Mouse (Mus musculus) limb, embryonic 13.5 days (tissue): ENCODE data around the gene Gas2l1. TPM values are rescaled to one million over a fixed set of nuclear protein-coding genes. Genes with fewer than 3 reads are reported as not detected.

Experiments
- ATAC-seq: fragments of 200-750 bp; cut with Nextera tagmentation; 2 replicates; pipeline ENCODE4 v1.8.0; 2017; ENCODE audit warnings: low read depth, moderate number of reproducible peaks, moderate TSS enrichment; ENCODE audit not compliant: low FRiP score
- H3K27ac ChIP-seq: fragments of 300-500 bp; sonication (generic); 2 replicates; pipeline ENCODE4 v1.5.1; 2015; ENCODE audit warnings: inconsistent platforms, mild to moderate bottlenecking, moderate library complexity
- H3K27me3 ChIP-seq: fragments of 300-500 bp; sonication (generic); 2 replicates; pipeline ENCODE4 v1.6.1; 2015; ENCODE audit warnings: mild to moderate bottlenecking, inconsistent platforms
- H3K36me3 ChIP-seq: fragments of 300-500 bp; sonication (generic); 2 replicates; pipeline ENCODE4 v1.6.1; 2015; ENCODE audit warnings: inconsistent platforms, mild to moderate bottlenecking, moderate library complexity
- H3K4me1 ChIP-seq: fragments of 300-500 bp; sonication (generic); 2 replicates; pipeline ENCODE4 v1.6.1; 2015; ENCODE audit warnings: inconsistent platforms
- H3K4me2 ChIP-seq: fragments of 300-500 bp; sonication (generic); replicated peaks from 2 replicates; pipeline ENCODE4 v1.6.1; 2015; ENCODE audit warnings: inconsistent platforms, mild to moderate bottlenecking, moderate library complexity
- H3K4me3 ChIP-seq: fragments of 300-500 bp; sonication (generic); 2 replicates; pipeline ENCODE4 v1.5.1; 2015; ENCODE audit warnings: moderate library complexity, mild to moderate bottlenecking, inconsistent platforms
- H3K9ac ChIP-seq: fragments of 300-500 bp; sonication (generic); 2 replicates; pipeline ENCODE4 v1.6.1; 2015; ENCODE audit warnings: mild to moderate bottlenecking, inconsistent platforms
- H3K9me3 ChIP-seq: fragments of 300-500 bp; sonication (generic); 2 replicates; pipeline ENCODE4 v1.6.1; 2016; ENCODE audit warnings: inconsistent platforms
- WGBS: fragments of 180-500 bp; shearing (Covaris S2); methylation state at CpG from one replicate; pipeline ENCODE4 v1.1.7; 2015; 5-methylcytosine and 5-hydroxymethylcytosine counted together
- polyA plus RNA-seq: library from polyadenylated mRNA; unstranded; fragments of >200 nt; fragmentation: Nextera tagmentation; extraction: Ambion mirVana; gene quantifications from 2 replicates; pipeline ENCODE4 v1.2.1, GENCODE M21; 2015

Gene Gas2l1
- polyA plus RNA-seq, 1 experiment from 2014 or later: 28.4 TPM

DNA sequence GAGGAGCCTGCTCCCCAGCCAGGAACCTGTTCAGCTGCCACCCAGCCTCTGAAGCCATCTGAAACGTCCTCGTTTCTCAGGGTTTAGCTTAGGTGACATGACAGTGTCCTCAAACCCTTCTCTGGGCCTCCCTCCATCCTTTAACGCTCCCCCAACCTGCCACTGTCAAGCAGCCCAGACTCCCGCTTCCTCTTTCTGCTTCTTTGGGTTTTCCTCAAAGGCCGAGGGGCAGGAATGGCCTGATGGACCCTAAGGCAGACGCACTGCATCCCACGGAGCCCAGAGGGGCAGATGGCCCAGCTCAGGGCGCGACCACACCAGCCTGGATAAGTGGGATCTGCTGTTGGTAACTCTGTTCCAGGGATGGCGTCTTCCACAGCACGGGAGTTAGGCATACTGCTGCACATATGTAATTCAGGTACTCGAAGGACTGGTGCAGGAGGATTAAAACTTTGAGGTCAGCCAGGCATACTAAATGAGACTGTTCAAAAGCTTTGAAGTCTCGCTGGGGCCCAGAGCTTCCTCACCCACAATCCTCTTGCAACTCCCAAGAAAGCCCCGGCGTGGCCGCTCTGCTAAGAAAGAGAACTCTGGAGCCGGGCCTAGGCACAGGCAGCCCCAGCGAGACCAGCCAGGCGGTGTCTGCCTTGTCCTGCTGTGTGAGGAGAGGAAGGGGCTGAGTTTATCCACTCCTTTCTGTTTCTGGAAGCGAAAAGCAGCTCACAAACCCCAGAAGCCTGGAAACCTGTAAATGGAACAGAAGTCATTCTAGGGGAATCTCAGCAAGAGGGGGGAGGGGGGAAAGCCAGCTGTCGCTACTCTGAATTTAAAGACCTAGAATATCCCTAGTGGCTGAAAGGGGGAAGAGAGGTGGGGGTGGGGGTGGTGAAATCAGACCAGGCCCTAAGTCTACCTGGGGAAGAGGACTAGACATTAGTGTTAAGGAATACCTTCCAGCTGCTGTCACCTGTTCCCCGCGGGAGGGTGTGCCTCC lies 8.9 kb downstream of the Gas2l1 start:
- peak overlapping the region; percentile 94; the same call in 1 of the 2 replicates for H3K4me2 ChIP-seq
- H3K27me3 ChIP-seq: peaks cover 64% of the 10 kb centered on the region
- peaks cover 10% of the 10 kb centered on the region; the same call in 1 of the 2 replicates for H3K36me3 ChIP-seq
- H3K4me3 ChIP-seq: no peak overlapping the region
- 0 out of 2 replicates have a peak overlapping the region, but pooled peaks have one; percentile 16 for H3K27ac ChIP-seq
- 0 out of 2 replicates have a peak overlapping the region, but pooled peaks have one; percentile 35 for H3K9ac ChIP-seq
- no peak for ATAC-seq
- H3K4me1 ChIP-seq: peaks cover 52% of the 10 kb centered on the region
- 27% methylated on average over 23 of the region's 23 CpGs for WGBS
- no peaks in the 10 kb centered on the region for H3K9me3 ChIP-seq

DNA sequence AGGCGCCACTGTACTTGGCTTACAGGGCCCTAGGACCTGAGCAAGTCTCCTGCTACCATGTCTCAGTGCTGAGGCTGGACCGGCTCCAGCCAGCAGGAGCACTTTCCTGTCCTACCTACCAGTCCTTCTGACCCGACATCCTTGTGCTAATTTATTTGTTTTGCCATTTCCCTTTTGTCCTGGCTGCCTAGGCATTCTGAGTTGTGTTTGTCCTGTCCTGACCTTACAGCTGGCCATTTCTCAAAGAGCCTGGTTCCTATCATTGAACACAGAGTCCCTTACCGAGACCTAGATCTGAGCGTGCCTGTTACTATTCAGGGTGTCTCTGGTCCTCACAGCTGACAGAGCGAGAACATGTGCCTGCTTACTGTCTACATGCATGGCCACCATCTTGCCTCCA lies 10.3 kb downstream of the Gas2l1 start:
- H3K27me3 ChIP-seq: peaks cover 51% of the 10 kb centered on the region
- H3K4me3 ChIP-seq: no peak overlapping the region
- H3K9ac ChIP-seq: no peak overlapping the region
- ATAC-seq: no peak
- H3K4me2 ChIP-seq: no peak overlapping the region
- H3K4me1 ChIP-seq: peaks cover 42% of the 10 kb centered on the region
- no peaks in the 10 kb centered on the region for H3K9me3 ChIP-seq
- no peaks in the 10 kb centered on the region for H3K36me3 ChIP-seq
- 70% methylated on average over 6 of the region's 6 CpGs for WGBS
- no peak overlapping the region for H3K27ac ChIP-seq

DNA sequence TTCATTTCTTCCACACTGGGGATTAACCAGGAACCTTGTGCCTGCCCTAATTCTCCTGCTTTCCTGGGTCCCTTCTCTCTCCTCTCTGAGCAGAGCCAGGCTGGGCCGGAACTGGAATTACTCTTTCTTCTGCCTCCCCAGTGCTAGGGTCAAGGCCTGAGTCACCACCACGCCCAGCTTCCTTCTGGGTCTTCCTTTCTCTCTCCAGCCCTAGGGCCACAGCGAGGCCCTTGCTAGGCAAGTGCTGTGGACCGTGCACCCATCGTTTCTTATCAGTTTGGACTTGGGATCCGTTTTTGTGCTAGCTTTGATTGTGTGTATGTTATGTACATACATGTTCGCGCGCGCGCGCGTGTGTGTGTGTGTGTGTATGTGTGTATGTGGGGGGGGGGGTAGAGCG lies 11.0 kb downstream of the Gas2l1 start:
- Histone ChIP-seq H3K27ac (no peak overlapping the region), H3K9ac (no peak overlapping the region), H3K9me3 (no peaks in the 10 kb centered on the region), H3K4me3 (no peak overlapping the region), H3K4me2 (no peak overlapping the region), H3K27me3 (peaks cover 44% of the 10 kb centered on the region), H3K4me1 (peaks cover 35% of the 10 kb centered on the region), H3K36me3 (no peaks in the 10 kb centered on the region)
- 90% methylated on average over 14 of the region's 14 CpGs for WGBS
- ATAC-seq: no peak

DNA sequence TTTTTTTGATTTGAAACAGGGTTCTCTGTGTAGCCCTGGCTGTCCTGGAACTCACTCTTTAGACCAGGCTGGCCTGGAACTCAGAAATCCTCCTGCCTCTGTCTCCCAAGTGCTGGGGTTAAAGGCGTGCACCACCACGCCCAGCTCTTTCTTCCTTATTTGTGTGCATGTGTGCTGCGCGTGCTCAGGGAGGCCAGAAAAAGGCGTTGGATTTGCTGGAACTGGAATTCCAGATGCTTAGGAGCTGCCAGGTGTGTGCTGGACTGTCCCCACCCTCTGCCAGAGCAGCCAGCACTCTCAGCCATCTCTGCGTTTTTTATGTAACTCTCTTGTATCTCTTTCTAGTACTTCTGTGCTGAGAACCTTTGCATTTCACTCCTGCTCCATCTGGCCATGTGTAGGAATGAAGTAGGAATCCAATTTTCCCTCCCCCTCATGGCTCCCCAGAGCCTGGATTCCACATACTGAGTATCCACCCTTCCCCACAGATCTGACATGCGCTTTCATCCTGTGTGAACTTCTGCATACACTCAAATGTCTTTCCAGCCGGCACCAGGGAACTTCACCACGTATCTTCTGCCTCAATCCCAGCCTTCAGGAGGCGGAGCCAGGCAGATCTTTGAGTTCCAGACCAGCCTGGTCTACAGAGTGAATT lies 12.8 kb downstream of the Gas2l1 start:
- Histone ChIP-seq H3K36me3 (no peaks in the 10 kb centered on the region), H3K27me3 (peaks cover 26% of the 10 kb centered on the region), H3K9ac (no peak overlapping the region), H3K4me2 (no peak overlapping the region), H3K27ac (no peak overlapping the region), H3K4me3 (no peak overlapping the region), H3K9me3 (no peaks in the 10 kb centered on the region), H3K4me1 (peaks cover 17% of the 10 kb centered on the region)
- ATAC-seq: no peak
- WGBS: 68% methylated on average over 10 of the region's 10 CpGs

DNA sequence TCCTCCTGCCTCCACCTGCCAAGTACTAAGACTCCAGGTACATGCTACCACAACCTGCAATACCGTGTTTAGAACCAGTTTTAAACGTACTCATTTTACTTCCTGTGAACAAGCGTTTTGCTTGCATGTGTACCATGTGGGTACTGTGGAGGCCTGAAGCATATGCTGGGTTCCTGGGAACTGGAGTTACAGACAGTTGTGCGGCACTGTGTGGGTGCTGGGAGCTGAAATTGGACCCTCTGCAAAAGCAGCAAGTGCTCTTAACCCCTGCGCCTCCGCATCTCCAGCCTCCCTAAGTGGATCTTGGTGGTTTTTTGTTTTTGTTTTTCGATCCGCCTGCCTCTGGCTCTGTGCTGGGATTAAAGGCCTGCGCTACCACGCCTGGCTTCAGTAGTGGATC lies 13.5 kb downstream of the Gas2l1 start:
- H3K27ac ChIP-seq: no peak overlapping the region
- H3K4me2 ChIP-seq: no peak overlapping the region
- no peaks in the 10 kb centered on the region for H3K36me3 ChIP-seq
- H3K27me3 ChIP-seq: peaks cover 19% of the 10 kb centered on the region
- H3K4me1 ChIP-seq: peaks cover 10% of the 10 kb centered on the region
- H3K9ac ChIP-seq: no peak overlapping the region
- no peak overlapping the region for H3K4me3 ChIP-seq
- ATAC-seq: no peak
- H3K9me3 ChIP-seq: no peaks in the 10 kb centered on the region
- WGBS: 75% methylated on average over 10 of the region's 10 CpGs

DNA sequence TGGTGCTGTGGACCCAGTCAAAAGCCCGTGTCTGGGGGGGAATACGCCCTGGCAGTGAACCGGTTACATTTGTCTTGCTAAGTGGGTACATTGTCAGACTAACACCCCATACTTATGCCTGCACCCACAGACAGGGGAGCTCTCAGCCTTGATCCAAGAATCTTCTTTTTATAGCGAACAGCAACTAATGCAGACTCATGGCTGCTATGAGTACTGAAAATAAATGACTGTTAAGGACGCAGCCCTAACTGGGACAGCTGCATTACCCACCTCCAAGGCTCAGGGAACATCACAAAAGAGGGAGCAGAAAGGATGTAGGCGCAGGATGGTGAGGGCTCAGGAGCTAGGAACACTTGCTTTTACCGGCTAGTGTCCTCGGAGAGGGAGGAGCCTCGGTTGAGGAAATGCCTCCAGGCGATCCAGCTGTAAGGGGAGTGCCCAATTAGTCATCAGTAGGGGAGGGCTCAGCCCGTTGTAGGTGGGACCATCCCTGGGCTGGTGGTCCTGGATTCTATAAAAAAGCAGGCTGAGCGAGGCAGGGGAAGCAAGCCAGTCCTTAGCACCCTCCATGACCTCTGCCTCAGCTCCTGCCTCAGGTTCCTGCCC lies 18.7 kb downstream of the Gas2l1 start:
- Histone ChIP-seq H3K4me1 (peaks cover 7% of the 10 kb centered on the region; the same call in 1 of the 2 replicates), H3K9me3 (no peaks in the 10 kb centered on the region), H3K9ac (no peak overlapping the region), H3K4me2 (no peak overlapping the region), H3K4me3 (no peak overlapping the region), H3K27me3 (no peaks in the 10 kb centered on the region; the same call in 1 of the 2 replicates), H3K27ac (no peak overlapping the region), H3K36me3 (peaks cover 17% of the 10 kb centered on the region)
- 0 out of 2 replicates have a peak, but pooled peaks have one; percentile 24 for ATAC-seq
- WGBS: 45% methylated on average over 12 of the region's 12 CpGs

DNA sequence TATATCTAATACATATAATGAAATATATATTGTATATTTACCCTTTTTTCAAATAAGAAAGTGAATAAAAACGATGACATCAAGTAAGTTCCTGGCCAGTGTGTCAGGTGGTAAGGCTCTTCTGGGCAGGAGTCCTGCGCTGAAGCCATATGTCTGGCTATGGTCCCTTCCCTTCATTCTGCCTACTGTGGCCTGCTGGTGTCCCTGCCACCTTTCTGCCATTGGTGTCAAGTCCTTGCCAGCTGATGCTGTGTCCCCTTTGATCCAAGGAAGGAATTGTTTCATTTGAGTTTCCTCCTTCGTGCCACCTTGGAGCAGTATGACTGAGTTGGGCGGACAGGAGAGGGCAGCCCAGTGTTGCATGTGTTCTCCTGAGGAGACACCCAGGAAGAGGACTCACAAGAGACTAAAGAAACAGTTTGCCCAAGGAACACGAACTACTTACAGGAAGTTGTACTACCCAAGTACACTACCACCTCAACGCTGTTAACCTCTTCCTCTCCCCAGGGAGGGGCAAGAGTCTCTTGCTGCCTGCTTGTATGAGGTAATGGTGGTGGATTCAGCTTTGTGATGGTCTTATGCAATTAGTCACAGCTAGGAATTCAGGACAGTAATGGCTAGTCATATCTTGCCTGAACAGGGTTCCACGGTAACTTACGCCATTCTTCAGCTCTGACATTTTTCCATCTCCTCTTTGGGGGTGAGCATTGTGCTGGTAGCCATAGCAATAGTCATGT lies 22.3 kb downstream of the Gas2l1 start:
- Histone ChIP-seq H3K27me3 (no peaks in the 10 kb centered on the region), H3K4me3 (no peak overlapping the region), H3K4me1 (peaks cover 19% of the 10 kb centered on the region), H3K9me3 (no peaks in the 10 kb centered on the region), H3K36me3 (peaks cover 52% of the 10 kb centered on the region), H3K4me2 (no peak overlapping the region), H3K9ac (no peak overlapping the region), H3K27ac (no peak overlapping the region)
- WGBS: 89% methylated on average over 8 of the region's 8 CpGs
- no peak for ATAC-seq

DNA sequence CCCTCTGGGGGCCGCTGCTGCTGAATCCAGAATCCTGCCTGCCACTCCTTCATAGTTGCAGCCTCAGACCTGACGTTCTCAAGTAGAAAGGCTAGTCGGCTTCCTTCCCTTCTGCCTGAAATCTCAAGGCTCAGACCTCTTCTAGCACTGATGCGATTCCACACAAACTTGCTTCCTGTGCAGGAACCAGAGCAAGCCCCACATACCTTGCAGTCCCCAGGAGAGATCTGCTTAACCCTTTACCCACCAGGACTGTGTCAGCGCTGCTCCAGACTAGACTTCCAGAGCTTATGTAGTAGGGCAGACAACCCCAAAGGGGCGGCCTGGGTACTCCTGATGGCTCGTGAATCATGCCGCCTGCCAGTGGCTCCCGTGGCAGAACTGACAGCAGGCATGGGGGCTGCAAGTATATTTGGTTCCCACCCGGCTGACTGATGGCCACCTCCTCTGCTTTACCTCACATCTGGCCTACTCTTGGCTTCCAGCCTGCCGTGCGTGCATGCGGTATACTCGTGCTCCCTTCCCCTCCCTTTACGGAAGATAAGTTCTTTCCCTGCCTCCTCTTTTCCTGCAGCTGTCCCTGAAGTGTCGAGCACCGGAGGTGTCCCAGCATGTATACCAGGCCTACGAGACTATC lies 23.9 kb downstream of the Gas2l1 start:
- Histone ChIP-seq H3K27ac (peak overlapping the region; percentile 70; the same call in 1 of the 2 replicates), H3K4me3 (no peak overlapping the region), H3K4me2 (no peak overlapping the region; the same call in 1 of the 2 replicates), H3K9ac (0 out of 2 replicates have a peak overlapping the region, but pooled peaks have one; percentile 9), H3K36me3 (peaks cover 67% of the 10 kb centered on the region), H3K9me3 (no peaks in the 10 kb centered on the region), H3K4me1 (peaks cover 19% of the 10 kb centered on the region), H3K27me3 (no peaks in the 10 kb centered on the region)
- WGBS: 59% methylated on average over 18 of the region's 18 CpGs
- peak; percentile 80; the same call in 1 of the 2 replicates for ATAC-seq

DNA sequence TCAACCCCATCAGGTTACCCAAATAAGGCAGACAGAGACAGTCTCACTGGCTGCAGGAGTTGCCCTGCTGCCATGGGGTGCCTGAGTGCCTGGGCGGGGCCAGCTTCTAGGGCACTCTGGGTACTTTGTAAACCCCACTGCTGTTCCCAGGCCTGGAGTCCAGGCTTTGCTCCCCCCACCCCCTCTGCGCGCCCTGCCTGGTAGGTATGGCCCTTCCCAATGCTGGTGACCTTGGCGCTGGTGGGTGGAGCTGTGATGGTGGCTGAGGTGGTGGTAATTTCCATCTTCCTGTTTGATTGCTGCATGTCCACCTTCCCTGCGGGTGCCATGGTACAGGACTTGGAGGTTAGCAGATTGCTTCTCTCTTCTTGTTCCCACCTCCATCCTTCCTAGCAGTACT lies 24.5 kb downstream of the Gas2l1 start:
- WGBS: 88% methylated on average over 5 of the region's 5 CpGs
- Histone ChIP-seq H3K4me1 (peaks cover 19% of the 10 kb centered on the region), H3K9me3 (no peaks in the 10 kb centered on the region), H3K36me3 (peaks cover 74% of the 10 kb centered on the region), H3K9ac (no peak overlapping the region), H3K27me3 (no peaks in the 10 kb centered on the region), H3K4me3 (no peak overlapping the region), H3K27ac (peak overlapping the region; percentile 70; the same call in 1 of the 2 replicates), H3K4me2 (no peak overlapping the region)
- no peak for ATAC-seq

DNA sequence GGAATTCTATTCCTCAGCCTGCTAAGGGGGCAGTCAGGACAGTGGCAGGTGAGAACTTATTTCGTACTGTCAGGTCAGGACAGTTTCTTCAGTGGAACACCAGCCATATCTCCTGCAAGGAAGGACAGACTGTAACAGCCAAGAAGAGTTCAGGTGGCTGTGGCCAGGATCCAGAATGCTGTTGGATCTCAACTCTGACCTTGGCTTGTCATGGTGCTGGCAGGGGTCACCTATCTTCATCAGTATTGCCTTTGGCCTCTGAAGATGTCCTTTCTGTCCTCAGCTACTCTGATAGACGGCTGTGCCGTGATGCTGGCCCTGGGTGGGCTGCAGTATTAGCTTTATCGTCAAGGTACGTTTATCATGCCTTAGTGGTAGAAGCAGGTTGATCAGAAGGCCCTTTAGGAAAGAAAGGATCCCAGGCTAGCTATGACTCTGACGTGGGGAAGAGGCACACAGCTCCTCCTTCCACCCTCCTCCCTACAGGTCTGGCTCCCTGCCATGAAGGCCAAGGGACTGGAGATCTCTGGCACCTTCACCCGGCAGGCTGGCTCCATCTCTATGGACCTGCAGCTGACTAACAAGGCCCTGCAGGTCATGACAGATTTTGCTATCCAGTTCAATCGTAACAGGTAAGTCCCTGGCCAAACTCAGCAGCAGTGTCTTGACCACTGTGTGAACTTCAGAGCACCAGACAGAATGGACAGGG lies 27.8 kb downstream of the Gas2l1 start:
- Histone ChIP-seq H3K4me2 (no peak overlapping the region), H3K4me3 (no peak overlapping the region), H3K4me1 (peaks cover 19% of the 10 kb centered on the region), H3K9ac (no peak overlapping the region), H3K27me3 (no peaks in the 10 kb centered on the region), H3K36me3 (peaks cover 98% of the 10 kb centered on the region), H3K9me3 (no peaks in the 10 kb centered on the region), H3K27ac (no peak overlapping the region)
- ATAC-seq: no peak
- WGBS: 83% methylated on average over 8 of the region's 8 CpGs
